Mouse (Mus musculus): ENCODE measurements around the gene Cntnap1.
"Not testable (repeated sequence)": the region's sequence is repeated elsewhere in the genome, so short reads cannot be mapped to it uniquely, and the experiment has no call there.

GRCm38 (mm10) chr11:101160151-101160550 lies 10.2 kb upstream of the Cntnap1 start:
- not testable (repeated sequence) for TF ChIP-seq ZNF384 (IDR thresholded peaks at IDR 0.05; ENCODE audit: low read depth, low read length); ZC3H11A (IDR thresholded peaks at IDR 0.05; ENCODE audit: borderline replicate concordance, low read depth, low read length); HCFC1 (IDR thresholded peaks at IDR 0.05; ENCODE audit: borderline replicate concordance, insufficient read depth, low read length); MAFK (IDR thresholded peaks at IDR 0.05; ENCODE audit: insufficient read depth, low read depth, low read length); CHD2 (IDR thresholded peaks at IDR 0.05; ENCODE audit: low read depth, low read length)
